Mouse (Mus musculus) lung, postnatal 0 days (tissue): ENCODE measurements around the gene Olfr522. TPM values are rescaled to one million over a fixed set of nuclear protein-coding genes. Genes with fewer than 3 reads are reported as not detected.

Source experiments
- ATAC-seq: fragments of 200-750 bp; cut with Nextera tagmentation; 2 replicates; pipeline ENCODE4 v1.8.0; 2017; ENCODE audit warnings: moderate library complexity
- DNase-seq: peaks from one replicate; pipeline ENCODE4 v3.0.0-alpha.2; 2016; ENCODE audit warnings: low spot score
- H3K27ac ChIP-seq: fragments of 300-500 bp; sonication (generic); 2 replicates; pipeline ENCODE4 v1.5.1; 2014; ENCODE audit warnings: antibody characterized with exemption, mild to moderate bottlenecking, low read length, mixed read lengths
- H3K27me3 ChIP-seq: fragments of 300-500 bp; sonication (generic); replicated peaks from 2 replicates; pipeline ENCODE4 v1.6.1; 2014; ENCODE audit warnings: low read length, mixed read lengths; ENCODE audit not compliant: insufficient read depth
- H3K36me3 ChIP-seq: fragments of 300-500 bp; sonication (generic); 2 replicates; pipeline ENCODE4 v1.6.1; 2014; ENCODE audit warnings: low read length, mixed read lengths; ENCODE audit not compliant: insufficient read depth
- H3K4me1 ChIP-seq: fragments of 300-500 bp; sonication (generic); 2 replicates; pipeline ENCODE4 v1.6.1; 2014; ENCODE audit warnings: antibody characterized with exemption, low read depth, low read length, mixed read lengths; ENCODE audit not compliant: insufficient read depth
- H3K4me2 ChIP-seq: fragments of 300-500 bp; sonication (generic); replicated peaks from 2 replicates; pipeline ENCODE4 v1.6.1; 2014; ENCODE audit warnings: low read depth, mild to moderate bottlenecking, low read length, moderate library complexity, mixed read lengths
- H3K4me3 ChIP-seq: fragments of 300-500 bp; sonication (generic); 2 replicates; pipeline ENCODE4 v1.5.1; 2014; ENCODE audit warnings: low read depth, low read length
- H3K9ac ChIP-seq: fragments of 300-500 bp; sonication (generic); replicated peaks from 2 replicates; pipeline ENCODE4 v1.6.1; 2014; ENCODE audit warnings: low read depth, mild to moderate bottlenecking
- H3K9me3 ChIP-seq: fragments of 300-500 bp; sonication (generic); 2 replicates; pipeline ENCODE4 v1.6.1; 2016; ENCODE audit warnings: low read length, mixed read lengths
- CTCF ChIP-seq: IDR thresholded peaks from 2 replicates; pipeline ENCODE4 v1.5.1; 2016; ENCODE audit warnings: antibody characterized with exemption, mild to moderate bottlenecking
- EP300 ChIP-seq: IDR thresholded peaks from 2 replicates; pipeline ENCODE4 v1.6.1; 2016; ENCODE audit warnings: antibody characterized with exemption, mild to moderate bottlenecking, control low read depth
- WGBS: fragments of 180-500 bp; shearing (Covaris S2); extraction: QIAGEN DNeasy Blood & Tissue Kit; methylation state at CpG from one replicate; pipeline ENCODE4 v1.1.7; 2014; 5-methylcytosine and 5-hydroxymethylcytosine counted together
- polyA plus RNA-seq: library from polyadenylated mRNA; unstranded; fragments of >200 nt; fragmentation: Nextera tagmentation; extraction: Ambion mirVana; gene quantifications from 2 replicates; pipeline ENCODE4 v1.2.1, GENCODE M21; 2015

Gene Olfr522
- polyA plus RNA-seq = not detected in 2 replicates

DNA sequence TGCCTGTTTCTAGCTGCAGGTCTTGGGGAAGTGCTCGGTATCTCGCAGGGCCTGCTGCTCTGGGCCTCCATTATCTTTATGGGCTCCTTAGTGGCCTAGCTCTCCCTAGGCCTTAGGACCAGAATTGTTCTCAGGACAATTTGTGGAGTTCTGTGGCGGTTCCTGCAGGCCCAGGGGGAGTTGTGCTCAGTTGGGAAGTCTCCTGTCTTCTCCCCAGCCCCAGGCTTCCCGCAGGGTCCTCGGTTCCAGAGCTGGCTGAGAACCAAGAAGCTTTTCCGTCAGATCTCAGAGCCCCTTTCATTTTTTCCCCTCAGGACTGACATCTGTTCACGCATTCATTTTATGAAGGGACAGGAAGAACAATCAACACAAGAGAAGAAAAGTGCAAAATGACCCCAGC, at the start of gene Olfr522:
Gene Olfr522, minus strand, starts transcription at position 101 of the 400 bp plus-strand sequence.
- TF ChIP-seq EP300 (no peak), CTCF (no peak)
- Histone ChIP-seq H3K27me3 (no peaks in the 10 kb centered on the region), H3K4me2 (no peak within 1 kb of the TSS), H3K4me3 (no peak within 1 kb of the TSS), H3K9me3 (no peaks in the 10 kb centered on the region), H3K4me1 (no peaks in the 10 kb centered on the region), H3K27ac (no peak within 1 kb of the TSS), H3K36me3 (no peaks in the 10 kb centered on the region), H3K9ac (no peak within 1 kb of the TSS)
- no peak for DNase-seq
- 56% methylated on average over 7 of the region's 7 CpGs for WGBS
- ATAC-seq = no peak

DNA sequence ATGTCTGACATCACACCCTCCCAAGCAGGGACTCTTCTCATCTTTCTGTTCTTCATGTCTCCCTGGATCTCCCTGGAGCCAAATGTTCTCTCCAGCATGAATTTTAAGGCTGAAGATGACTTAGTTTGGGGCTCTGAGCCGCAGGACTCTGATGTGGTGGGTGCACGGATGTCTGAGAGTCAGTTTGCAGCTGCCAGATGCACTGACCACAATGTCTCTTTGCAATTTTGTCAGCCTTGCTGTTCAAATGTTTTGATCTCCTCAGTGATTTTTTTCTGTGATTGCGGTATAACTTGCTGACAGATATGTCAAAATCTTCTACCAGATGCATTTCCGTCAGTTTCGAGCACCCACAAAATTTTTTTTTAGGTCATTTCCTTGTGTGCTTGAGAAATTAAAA, 49.3 kb upstream of the Olfr522 start:
- ATAC-seq (no peak), DNase-seq (no peak)
- H3K9ac ChIP-seq = no peak overlapping the region
- TF ChIP-seq CTCF (no peak), EP300 (no peak)
- no peak overlapping the region for H3K27ac ChIP-seq
- no peak overlapping the region for H3K4me3 ChIP-seq
- H3K4me2 ChIP-seq = no peak overlapping the region
- H3K36me3 ChIP-seq = no peaks in the 10 kb centered on the region
- no peaks in the 10 kb centered on the region for H3K9me3 ChIP-seq
- no peaks in the 10 kb centered on the region for H3K27me3 ChIP-seq
- WGBS = 68% methylated on average over 5 of the region's 5 CpGs
- no peaks in the 10 kb centered on the region for H3K4me1 ChIP-seq

DNA sequence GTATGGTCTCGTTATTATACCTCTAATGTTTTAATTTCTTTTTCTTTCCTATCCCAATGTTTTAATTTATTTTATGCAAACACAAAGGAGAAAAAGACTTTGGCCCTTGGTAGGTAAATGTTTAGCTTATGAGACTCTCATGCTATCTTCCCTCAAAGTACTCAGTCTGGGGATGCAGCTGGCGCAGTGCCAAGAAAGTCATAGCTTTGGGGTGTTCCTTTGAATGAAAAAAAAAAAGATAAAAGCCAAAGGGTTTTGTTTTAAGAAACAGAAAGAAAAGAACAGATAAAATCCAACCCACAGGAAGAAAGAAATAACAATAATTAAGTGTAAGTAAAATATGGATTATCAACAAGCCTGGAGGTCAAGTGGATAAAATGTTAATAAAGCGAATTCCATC, 44.1 kb upstream of the Olfr522 start:
- Histone ChIP-seq H3K9ac (no peak overlapping the region), H3K4me3 (no peak overlapping the region), H3K4me1 (no peaks in the 10 kb centered on the region), H3K4me2 (no peak overlapping the region), H3K36me3 (no peaks in the 10 kb centered on the region), H3K27ac (no peak overlapping the region), H3K9me3 (no peaks in the 10 kb centered on the region), H3K27me3 (no peaks in the 10 kb centered on the region)
- ATAC-seq (no peak), DNase-seq (no peak)
- WGBS = 42% methylated on average over 3 of the region's 3 CpGs
- TF ChIP-seq CTCF (no peak), EP300 (no peak)

DNA sequence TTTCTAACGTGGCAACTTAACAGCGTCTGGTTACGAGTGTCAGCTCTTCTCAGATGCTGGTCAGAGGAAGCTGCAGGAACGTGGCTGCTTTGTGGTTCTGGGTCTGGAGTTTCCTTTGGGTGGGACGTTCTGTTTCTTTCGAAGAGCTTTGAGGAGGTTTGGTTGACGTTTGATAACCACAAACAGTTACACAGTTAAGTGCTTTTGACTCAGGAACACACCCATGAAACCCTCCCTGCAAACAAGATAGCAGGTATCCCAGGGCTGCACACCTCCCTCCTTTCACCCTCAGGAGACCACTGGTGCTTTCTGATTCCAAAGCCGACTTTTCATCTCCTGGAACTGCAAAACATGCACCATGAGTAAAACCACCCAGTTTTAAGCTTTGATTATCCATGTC, 43.6 kb upstream of the Olfr522 start:
- 45% methylated on average over 8 of the region's 8 CpGs for WGBS
- TF ChIP-seq EP300 (no peak), CTCF (no peak)
- no peak overlapping the region for H3K9ac ChIP-seq
- H3K4me1 ChIP-seq = no peaks in the 10 kb centered on the region
- ATAC-seq (no peak), DNase-seq (no peak)
- no peak overlapping the region for H3K4me2 ChIP-seq
- no peak overlapping the region for H3K27ac ChIP-seq
- H3K36me3 ChIP-seq = no peaks in the 10 kb centered on the region
- no peak overlapping the region for H3K4me3 ChIP-seq
- no peaks in the 10 kb centered on the region for H3K27me3 ChIP-seq
- H3K9me3 ChIP-seq = no peaks in the 10 kb centered on the region

DNA sequence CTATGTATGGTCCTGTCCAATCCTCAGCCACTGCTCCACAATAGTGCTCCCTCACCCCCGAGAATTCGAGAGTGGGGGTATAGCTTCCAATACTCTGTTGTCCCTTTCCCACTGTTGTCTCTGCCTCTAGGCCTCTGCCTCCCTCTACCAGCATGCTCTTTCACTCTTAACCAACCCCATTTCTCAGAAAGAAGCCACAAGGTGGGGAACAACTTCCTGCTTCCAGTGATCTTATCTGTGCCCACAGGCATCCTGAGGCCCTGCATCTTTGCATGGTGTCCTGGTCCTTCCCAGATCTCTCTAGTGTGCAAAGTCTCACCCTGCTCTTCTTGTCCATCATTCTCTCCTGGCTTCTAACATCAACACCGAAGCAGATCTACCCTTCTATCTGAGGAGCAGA, 42.3 kb upstream of the Olfr522 start:
- WGBS = 79% methylated on average over 3 of the region's 3 CpGs
- no peak overlapping the region for H3K9ac ChIP-seq
- no peak for DNase-seq
- no peaks in the 10 kb centered on the region for H3K36me3 ChIP-seq
- no peak overlapping the region for H3K27ac ChIP-seq
- H3K27me3 ChIP-seq = no peaks in the 10 kb centered on the region
- no peak for TF ChIP-seq EP300
- no peak for TF ChIP-seq CTCF
- H3K4me1 ChIP-seq = no peaks in the 10 kb centered on the region
- H3K9me3 ChIP-seq = no peaks in the 10 kb centered on the region
- ATAC-seq = no peak
- no peak overlapping the region for H3K4me2 ChIP-seq
- H3K4me3 ChIP-seq = no peak overlapping the region

DNA sequence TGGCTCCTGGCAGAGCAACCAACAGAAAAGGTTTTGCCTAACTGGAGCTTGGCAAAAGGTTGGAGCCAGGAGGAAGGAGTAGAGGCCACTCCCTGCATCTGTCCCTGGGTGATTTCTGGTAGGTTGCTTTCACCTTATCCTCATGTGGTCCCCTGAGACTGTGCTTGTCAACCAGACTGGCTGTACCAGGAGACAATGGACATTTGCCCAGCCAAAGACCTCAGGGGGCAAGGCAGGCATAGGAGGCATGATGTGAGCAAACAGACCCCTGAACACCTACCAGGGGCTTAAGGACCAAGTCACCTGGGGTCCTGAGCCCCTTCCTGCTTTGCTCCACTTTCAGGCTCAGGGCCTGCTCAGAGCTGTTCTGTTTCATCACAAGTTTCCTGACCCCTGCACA, 41.3 kb upstream of the Olfr522 start, which contains the start of gene Olfr524:
Gene Olfr524, minus strand, starts transcription at position 101 of the 400 bp plus-strand sequence.
- Histone ChIP-seq H3K36me3 (no peaks in the 10 kb centered on the region), H3K9me3 (no peaks in the 10 kb centered on the region), H3K9ac (no peak within 1 kb of the TSS), H3K27ac (no peak within 1 kb of the TSS), H3K27me3 (no peaks in the 10 kb centered on the region), H3K4me1 (no peaks in the 10 kb centered on the region), H3K4me3 (no peak within 1 kb of the TSS), H3K4me2 (no peak within 1 kb of the TSS)
- ATAC-seq (no peak), DNase-seq (no peak)
- TF ChIP-seq EP300 (no peak), CTCF (no peak)

DNA sequence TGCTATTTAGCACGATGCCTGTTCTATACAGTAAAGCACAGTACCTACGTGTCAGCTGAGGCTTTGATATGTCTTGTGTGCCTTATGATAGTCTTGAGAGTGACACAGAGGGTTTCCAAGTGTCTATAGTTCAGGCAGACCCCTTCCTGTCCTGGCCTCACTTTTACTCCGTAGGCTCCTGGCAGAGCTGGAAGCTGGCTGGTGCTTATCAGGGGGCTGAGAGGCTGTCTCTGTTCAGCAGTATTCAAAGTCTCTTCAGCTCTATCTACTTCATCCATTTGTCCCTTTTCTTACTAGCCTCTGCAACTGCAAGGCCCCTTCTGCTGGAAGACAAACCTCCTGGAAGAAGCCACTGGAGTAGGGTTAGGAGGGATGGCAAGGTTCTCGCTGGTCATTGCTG, 36.5 kb upstream of the Olfr522 start:
- WGBS = 74% methylated on average over 4 of the region's 4 CpGs
- no peaks in the 10 kb centered on the region for H3K4me1 ChIP-seq
- DNase-seq = no peak
- H3K4me2 ChIP-seq = no peak overlapping the region
- no peak for ATAC-seq
- no peaks in the 10 kb centered on the region for H3K9me3 ChIP-seq
- no peak overlapping the region for H3K27ac ChIP-seq
- no peaks in the 10 kb centered on the region for H3K36me3 ChIP-seq
- no peak overlapping the region for H3K4me3 ChIP-seq
- TF ChIP-seq CTCF (no peak), EP300 (no peak)
- no peak overlapping the region for H3K9ac ChIP-seq
- H3K27me3 ChIP-seq = no peaks in the 10 kb centered on the region
